Mouse (Mus musculus) forebrain, embryonic 16.5 days (tissue): ENCODE results near the gene Smndc1. TPM values are rescaled to one million over a fixed set of nuclear protein-coding genes. Genes with fewer than 3 reads are reported as not detected.
"Not testable (repeated sequence)": the region's sequence is repeated elsewhere in the genome, so short reads cannot be mapped to it uniquely, and the experiment has no call there.

Experiments used
- ATAC-seq: fragments of 200-750 bp; cut with Nextera tagmentation; 2 replicates; pipeline ENCODE4 v1.8.0; 2017; ENCODE audit warnings: mild to moderate bottlenecking, moderate library complexity
- H3K27ac ChIP-seq: fragments of 300-500 bp; sonication (generic); 2 replicates; pipeline ENCODE4 v1.5.1; 2014; ENCODE audit warnings: low read length, control low read depth
- H3K27me3 ChIP-seq: fragments of 300-500 bp; sonication (generic); replicated peaks from 2 replicates; pipeline ENCODE4 v1.6.1; 2014; ENCODE audit warnings: low read length; ENCODE audit not compliant: control insufficient read depth, insufficient read depth
- H3K36me3 ChIP-seq: fragments of 300-500 bp; sonication (generic); 2 replicates; pipeline ENCODE4 v1.6.1; 2014; ENCODE audit not compliant: control insufficient read depth, insufficient read depth
- H3K4me1 ChIP-seq: fragments of 300-500 bp; sonication (generic); replicated peaks from 2 replicates; pipeline ENCODE4 v1.6.1; 2014; ENCODE audit warnings: low read length; ENCODE audit not compliant: control insufficient read depth, insufficient read depth
- H3K4me2 ChIP-seq: fragments of 300-500 bp; sonication (generic); 2 replicates; pipeline ENCODE4 v1.6.1; 2014; ENCODE audit warnings: mild to moderate bottlenecking, low read length, control low read depth
- H3K4me3 ChIP-seq: fragments of 300-500 bp; sonication (generic); replicated peaks from 2 replicates; pipeline ENCODE4 v1.5.1; 2014; ENCODE audit warnings: mild to moderate bottlenecking, low read length, control low read depth
- H3K9ac ChIP-seq: fragments of 300-500 bp; sonication (generic); replicated peaks from 2 replicates; pipeline ENCODE4 v1.6.1; 2014; ENCODE audit warnings: low read depth, low read length, control low read depth
- H3K9me3 ChIP-seq: fragments of 300-500 bp; sonication (generic); 2 replicates; pipeline ENCODE4 v1.6.1; 2016; ENCODE audit warnings: low read length; ENCODE audit not compliant: control insufficient read depth
- WGBS: fragments of 180-500 bp; shearing (Covaris S2); extraction: QIAGEN DNeasy Blood & Tissue Kit; methylation state at CpG from one replicate; pipeline ENCODE4 v1.1.7; 2014; 5-methylcytosine and 5-hydroxymethylcytosine counted together
- polyA plus RNA-seq: library from polyadenylated mRNA; unstranded; fragments of >200 nt; fragmentation: Nextera tagmentation; extraction: Ambion mirVana; gene quantifications from 2 replicates; pipeline ENCODE4 v1.2.1, GENCODE M21; 2015

Gene Smndc1
- polyA plus RNA-seq, 1 experiment from 2014 or later: 33.2 TPM

DNA sequence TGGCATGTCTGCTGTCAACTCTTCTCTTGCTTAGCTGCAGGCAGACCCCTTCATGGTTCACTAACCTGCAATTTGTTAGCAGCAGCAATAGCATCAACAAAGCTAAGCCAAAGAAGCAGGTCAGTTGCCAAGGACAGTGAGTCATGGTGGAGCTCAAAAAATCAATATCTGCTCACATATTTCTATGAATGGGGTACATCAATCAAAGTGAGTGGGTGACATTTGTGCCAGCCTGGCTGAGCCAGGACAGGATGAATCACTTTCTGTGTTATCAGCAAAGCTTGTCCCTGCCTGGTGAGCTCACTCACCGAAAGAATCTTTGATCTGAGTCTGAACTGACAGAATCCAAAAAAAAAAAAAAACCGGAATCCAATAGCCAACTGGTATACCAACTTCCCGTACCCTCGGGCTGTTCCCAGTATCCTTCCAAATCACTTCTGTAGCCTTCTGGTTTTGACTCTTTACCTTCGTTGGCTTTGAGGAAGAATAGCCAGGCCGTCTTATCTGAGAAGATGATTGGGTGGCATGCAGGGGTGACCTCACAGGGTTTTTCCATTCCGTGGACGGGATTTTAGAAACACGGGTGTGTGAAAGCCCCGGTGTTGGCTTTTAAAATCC, 13.9 kb upstream of the Smndc1 start:
- Histone ChIP-seq H3K27me3 (no peaks in the 10 kb centered on the region), H3K9ac (no peak overlapping the region), H3K4me1 (no peaks in the 10 kb centered on the region), H3K27ac (no peak overlapping the region), H3K4me2 (no peak overlapping the region), H3K9me3 (no peaks in the 10 kb centered on the region), H3K36me3 (no peaks in the 10 kb centered on the region), H3K4me3 (no peak overlapping the region)
- 94% methylated on average over 10 of the region's 10 CpGs for WGBS
- no peak for ATAC-seq

DNA sequence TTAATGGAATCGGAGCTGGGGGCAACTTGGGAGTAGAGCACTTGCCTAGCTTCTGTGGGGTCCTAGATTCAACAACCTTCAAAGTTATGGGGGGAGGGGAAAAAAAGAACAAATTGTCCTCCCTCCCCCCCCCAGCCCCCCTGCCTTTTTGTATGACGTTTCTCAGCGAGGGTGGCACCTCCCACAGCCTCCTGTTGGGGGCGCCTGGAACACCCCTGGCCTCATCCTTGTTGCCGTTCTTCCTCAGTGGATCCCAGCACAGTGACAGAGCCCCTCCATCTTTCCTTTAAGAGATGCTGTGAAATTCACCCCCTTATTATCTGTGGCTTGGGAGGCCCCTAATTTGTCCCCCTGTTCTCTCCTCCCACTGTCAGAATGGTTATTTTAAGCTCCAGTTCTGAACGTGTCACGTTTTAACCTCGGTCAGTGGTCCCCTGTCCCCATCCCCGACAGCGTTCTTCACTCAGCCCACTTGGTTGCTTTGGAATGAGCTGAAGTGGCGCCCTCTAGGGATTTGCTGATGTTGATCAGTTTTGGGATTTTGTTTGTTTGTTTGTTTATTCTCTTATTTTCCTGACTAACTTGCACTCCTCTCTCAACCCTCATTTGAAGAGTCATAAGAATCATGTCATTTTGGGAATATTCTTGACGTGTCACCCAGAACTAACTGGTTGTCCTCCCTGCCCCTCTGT, 12.5 kb upstream of the Smndc1 start:
- H3K9me3 ChIP-seq: no peaks in the 10 kb centered on the region
- H3K4me1 ChIP-seq: no peaks in the 10 kb centered on the region
- no peak overlapping the region for H3K27ac ChIP-seq
- H3K4me2 ChIP-seq: no peak overlapping the region
- H3K4me3 ChIP-seq: no peak overlapping the region
- H3K27me3 ChIP-seq: no peaks in the 10 kb centered on the region
- 58% methylated on average over 12 of the region's 12 CpGs for WGBS
- H3K9ac ChIP-seq: no peak overlapping the region
- no peak for ATAC-seq
- H3K36me3 ChIP-seq: no peaks in the 10 kb centered on the region

GRCm38 (mm10) chr19:53400332-53401110, 10.1 kb upstream of the Smndc1 start:
- Histone ChIP-seq H3K4me2 (no peak overlapping the region), H3K27me3 (no peaks in the 10 kb centered on the region), H3K9me3 (no peaks in the 10 kb centered on the region), H3K4me3 (no peak overlapping the region), H3K27ac (no peak overlapping the region), H3K36me3 (no peaks in the 10 kb centered on the region), H3K4me1 (no peaks in the 10 kb centered on the region), H3K9ac (no peak overlapping the region)
- no peak for ATAC-seq
- 88% methylated on average over 16 of the region's 16 CpGs for WGBS

DNA sequence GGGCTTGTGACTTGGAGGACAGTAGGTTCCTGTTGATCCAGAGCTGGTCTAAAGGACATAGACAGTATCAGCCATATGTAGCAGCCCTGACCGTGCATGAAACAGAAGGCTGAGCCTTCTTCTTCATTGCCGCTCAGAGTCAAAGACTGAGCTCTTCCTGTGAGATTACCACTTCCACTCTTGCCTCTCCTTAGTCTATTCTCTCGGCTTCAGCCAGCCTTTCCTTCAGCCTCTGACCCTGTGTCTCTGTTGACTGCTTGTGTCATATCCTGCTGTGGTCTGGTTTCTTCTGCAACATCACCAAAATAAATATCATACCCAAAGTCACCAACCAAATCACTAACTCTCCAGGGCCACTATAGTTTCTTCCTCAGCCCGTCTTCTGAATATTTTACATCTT, 8.8 kb upstream of the Smndc1 start:
- Histone ChIP-seq H3K27ac (no peak overlapping the region), H3K4me2 (no peak overlapping the region), H3K4me3 (no peak overlapping the region), H3K36me3 (no peaks in the 10 kb centered on the region), H3K9me3 (no peaks in the 10 kb centered on the region), H3K4me1 (no peaks in the 10 kb centered on the region), H3K9ac (no peak overlapping the region), H3K27me3 (no peaks in the 10 kb centered on the region)
- WGBS: 90% methylated on average over 4 of the region's 4 CpGs
- no peak for ATAC-seq

DNA sequence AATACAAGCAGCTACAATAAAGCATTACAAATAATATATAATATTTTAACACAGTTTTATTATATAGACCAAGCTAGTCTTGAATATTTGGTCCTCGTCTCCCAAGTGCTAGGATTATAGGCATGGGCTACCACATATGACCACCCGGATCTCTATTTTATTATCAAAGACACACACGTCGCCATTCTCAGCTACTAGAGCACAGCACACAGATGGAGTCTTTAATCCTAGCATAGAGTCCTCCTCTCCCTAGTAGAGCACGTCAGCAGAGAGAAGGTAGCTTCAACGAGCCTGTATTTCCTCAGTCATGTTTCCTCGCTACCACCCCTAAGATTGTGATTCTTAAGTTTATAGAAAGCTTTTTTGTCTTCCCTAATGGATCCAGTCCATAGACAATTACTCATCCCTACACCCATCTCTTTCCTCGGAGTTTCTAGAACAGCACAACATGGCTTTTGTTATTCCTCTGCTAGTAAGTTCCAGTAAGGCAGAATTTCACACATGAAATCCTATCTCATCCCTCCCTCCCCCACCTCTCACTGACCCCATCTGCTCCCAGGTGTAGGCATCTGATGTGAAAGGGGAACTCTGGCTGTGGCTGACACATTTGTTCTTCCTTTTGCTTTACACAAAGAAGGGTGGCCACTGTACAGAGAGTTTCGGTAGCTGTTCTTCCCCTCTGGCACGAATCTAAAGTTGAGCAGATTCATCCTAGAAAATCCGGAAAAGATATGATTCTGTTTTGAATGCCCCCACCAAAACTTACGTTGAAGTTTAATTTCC, 7.3 kb upstream of the Smndc1 start:
- H3K9me3 ChIP-seq: no peaks in the 10 kb centered on the region
- no peak overlapping the region for H3K4me2 ChIP-seq
- no peak for ATAC-seq
- WGBS: 86% methylated on average over 12 of the region's 12 CpGs
- no peaks in the 10 kb centered on the region for H3K4me1 ChIP-seq
- no peaks in the 10 kb centered on the region for H3K36me3 ChIP-seq
- no peak overlapping the region for H3K9ac ChIP-seq
- no peak overlapping the region for H3K27ac ChIP-seq
- H3K27me3 ChIP-seq: no peaks in the 10 kb centered on the region
- H3K4me3 ChIP-seq: no peak overlapping the region

DNA sequence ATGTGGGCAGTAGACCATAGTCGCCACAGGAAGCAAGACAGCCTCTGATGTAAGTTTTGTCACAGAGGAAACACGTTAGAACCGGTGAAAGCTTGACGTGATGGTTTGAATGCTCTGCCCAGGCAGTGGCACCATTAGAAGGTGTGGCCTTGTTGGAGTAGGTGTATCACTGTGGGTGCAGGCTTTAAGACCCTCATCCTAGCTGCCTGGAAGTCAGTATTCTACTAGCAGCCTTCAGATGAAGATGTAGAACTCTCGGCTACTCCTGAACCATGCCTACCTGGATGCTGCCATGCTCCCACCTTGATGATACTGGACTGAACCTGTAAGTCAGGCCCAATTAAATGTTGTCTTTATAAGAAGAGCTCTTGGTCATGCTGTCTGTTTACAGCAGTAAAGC, 5.4 kb upstream of the Smndc1 start:
- not testable (repeated sequence) for ATAC-seq, H3K27me3 ChIP-seq, H3K4me1 ChIP-seq, H3K27ac ChIP-seq, H3K9ac ChIP-seq, H3K4me2 ChIP-seq, H3K4me3 ChIP-seq, H3K9me3 ChIP-seq, H3K36me3 ChIP-seq
- 59% methylated on average over 5 of the region's 5 CpGs for WGBS

DNA sequence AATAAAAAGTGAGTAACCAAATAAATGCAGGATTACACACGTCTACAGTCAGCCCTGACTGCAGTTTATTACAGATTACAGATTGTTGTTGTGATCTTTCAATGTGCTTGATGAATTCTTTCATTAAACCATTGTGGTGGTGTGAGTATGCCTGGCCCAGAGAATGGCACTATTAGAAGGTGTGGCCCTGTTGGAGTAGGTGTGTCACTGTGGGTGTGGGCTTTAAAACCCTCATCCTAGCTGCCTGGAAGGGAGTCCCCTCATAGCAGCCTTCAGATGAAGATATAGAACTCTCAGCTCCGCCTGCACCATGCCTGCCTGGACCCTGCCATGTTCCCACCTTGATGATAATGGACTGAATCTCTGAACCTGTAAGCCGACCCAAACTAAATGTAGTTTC, 4.6 kb upstream of the Smndc1 start:
- H3K36me3 ChIP-seq, H3K4me3 ChIP-seq, H3K4me2 ChIP-seq, H3K27ac ChIP-seq, H3K9ac ChIP-seq, ATAC-seq, H3K4me1 ChIP-seq, H3K27me3 ChIP-seq, H3K9me3 ChIP-seq: not testable (repeated sequence)
- WGBS: 70% methylated on average over 3 of the region's 3 CpGs

- no peak for ATAC-seq
- peaks cover 7% of the 10 kb centered on the region for H3K4me1 ChIP-seq
- no peaks in the 10 kb centered on the region for H3K9me3 ChIP-seq
- no peak overlapping the region for H3K27ac ChIP-seq
- H3K9ac ChIP-seq: no peak overlapping the region
- WGBS: 16% methylated on average over 7 of the region's 7 CpGs
- no peaks in the 10 kb centered on the region for H3K36me3 ChIP-seq
- no peaks in the 10 kb centered on the region for H3K27me3 ChIP-seq
- H3K4me2 ChIP-seq: no peak overlapping the region
- no peak overlapping the region for H3K4me3 ChIP-seq
Observed at GRCm38 (mm10) chr19:53394552-53394951, 4.2 kb upstream of the Smndc1 start.

GRCm38 (mm10) chr19:53393646-53394045, 3.3 kb upstream of the Smndc1 start:
- H3K27ac ChIP-seq: no peak overlapping the region
- peaks cover 12% of the 10 kb centered on the region for H3K4me1 ChIP-seq
- no peaks in the 10 kb centered on the region for H3K27me3 ChIP-seq
- H3K4me2 ChIP-seq: no peak overlapping the region
- no peaks in the 10 kb centered on the region for H3K9me3 ChIP-seq
- no peak overlapping the region for H3K4me3 ChIP-seq
- ATAC-seq: no peak
- H3K9ac ChIP-seq: no peak overlapping the region
- H3K36me3 ChIP-seq: no peaks in the 10 kb centered on the region
